Mouse (Mus musculus): ENCODE results near the gene Myh7. TPM values are rescaled to one million over a fixed set of nuclear protein-coding genes. Genes with fewer than 3 reads are reported as not detected.

Myh7 gene
- polyA plus RNA-seq, 1 experiment from 2014 or later: 4.9 TPM

DNA sequence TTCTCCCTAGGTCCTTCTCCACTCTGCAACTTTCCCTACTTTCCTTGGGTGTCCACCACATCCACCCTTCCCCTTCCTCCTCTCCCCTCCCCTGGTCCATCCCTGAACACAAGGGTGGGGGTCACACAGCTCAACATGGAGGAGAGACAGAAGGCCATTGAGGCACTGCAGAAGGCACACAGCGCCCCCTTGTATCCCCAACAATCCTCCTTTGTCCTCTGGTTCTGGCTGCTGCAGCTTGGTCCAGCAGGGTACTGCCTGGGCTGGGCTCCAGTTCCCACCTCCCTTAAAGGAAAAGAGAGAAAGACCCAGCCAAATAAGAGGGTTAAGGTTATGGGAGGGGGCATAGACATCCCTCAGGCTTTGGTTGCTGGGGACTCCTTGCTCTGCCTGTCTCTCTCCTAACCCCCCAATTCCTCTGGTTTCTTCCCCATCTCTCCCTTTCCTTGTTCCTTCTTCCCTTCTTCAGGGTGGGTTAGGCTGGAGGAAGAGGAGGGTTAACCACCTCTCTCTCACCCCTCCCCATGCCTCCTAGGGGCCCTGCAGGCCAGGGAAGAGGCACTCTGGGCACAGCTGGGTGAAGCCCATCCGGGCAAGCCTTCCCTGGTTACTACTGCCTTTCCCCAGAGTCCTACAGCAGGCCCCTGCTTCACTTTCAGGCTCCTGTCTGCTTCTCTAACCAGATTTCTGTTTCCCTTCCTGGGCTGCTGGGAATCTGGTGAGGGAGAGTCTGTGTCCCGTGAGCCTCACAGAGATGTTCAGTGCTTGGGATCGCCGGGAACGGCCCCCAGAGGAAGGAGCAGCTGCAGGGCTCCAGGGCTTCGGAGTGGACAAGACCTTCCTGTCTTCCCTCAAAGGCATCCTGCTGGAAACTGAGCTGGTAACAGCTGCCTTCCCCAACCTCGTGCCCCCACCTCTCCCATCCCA, 58.3 kb downstream of the Myh7 start, which contains the start of gene Cmtm5:
Gene Cmtm5 (plus strand): TSS at position 358 of the 927 bp plus-strand sequence.
- ATAC-seq (ENCODE audit: low FRiP score): 0 out of 2 replicates have a peak, but pooled peaks have one; percentile 24
- peak within 1 kb of the TSS; percentile 15; the same call in 1 of the 2 replicates for H3K4me2 ChIP-seq (replicated peaks)

DNA sequence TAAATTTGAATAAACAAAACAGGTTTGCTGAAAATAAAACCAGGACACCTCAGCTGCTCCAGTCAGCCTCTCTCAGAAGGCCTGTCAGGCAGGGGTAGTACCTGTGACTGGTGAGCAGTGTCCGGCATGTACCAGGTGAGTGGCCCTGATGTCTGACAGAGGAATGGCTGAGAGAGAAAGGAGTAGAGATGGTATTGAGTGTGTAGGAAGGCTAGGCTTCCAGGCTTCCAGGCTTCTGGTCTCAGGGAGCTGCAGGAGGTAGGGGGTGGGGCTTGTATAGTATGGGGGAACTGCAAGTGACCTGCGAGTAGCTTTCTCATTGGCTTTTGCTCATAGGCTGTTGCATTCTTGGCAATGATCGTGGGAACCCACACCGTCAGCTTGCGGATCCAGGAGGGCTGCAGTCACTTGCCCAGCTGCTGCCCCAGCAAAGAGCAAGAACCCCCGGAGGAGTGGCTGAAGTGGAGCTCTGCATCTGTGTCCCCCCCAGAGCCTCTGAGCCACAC, 61.7 kb downstream of the Myh7 start, which contains the start of gene Il25:
Gene Il25 (plus strand): TSS at position 51 of the 506 bp plus-strand sequence.
- H3K9ac ChIP-seq: no peak within 1 kb of the TSS
- H3K4me2 ChIP-seq (replicated peaks): no peak within 1 kb of the TSS
- peak; percentile 14; the same call in 1 of the 2 replicates for ATAC-seq (ENCODE audit: low FRiP score)
- no peaks in the 10 kb centered on the region for H3K36me3 ChIP-seq
- H3K4me1 ChIP-seq: peaks cover 25% of the 10 kb centered on the region
- WGBS: 25% methylated on average over 6 of the region's 6 CpGs
- H3K27ac ChIP-seq: no peak within 1 kb of the TSS
- no peaks in the 10 kb centered on the region for H3K9me3 ChIP-seq (replicated peaks)
- no peaks in the 10 kb centered on the region; the same call in 1 of the 2 replicates for H3K27me3 ChIP-seq
- no peak within 1 kb of the TSS for H3K4me3 ChIP-seq

More for the DNA sequence above, 58.3 kb downstream of the Myh7 start, which contains the start of gene Cmtm5:
- H3K27me3 ChIP-seq: no peaks in the 10 kb centered on the region; the same call in 1 of the 2 replicates
- H3K4me1 ChIP-seq: peaks cover 19% of the 10 kb centered on the region
- H3K9ac ChIP-seq: peak within 1 kb of the TSS; percentile 28; the same call in 1 of the 2 replicates
- H3K36me3 ChIP-seq: no peaks in the 10 kb centered on the region
- WGBS: 25% methylated on average over 8 of the region's 8 CpGs
- H3K27ac ChIP-seq: peak within 1 kb of the TSS; percentile 58
- H3K9me3 ChIP-seq (replicated peaks): no peaks in the 10 kb centered on the region
- no peak within 1 kb of the TSS for H3K4me3 ChIP-seq

GRCm38 (mm10) chr14:54930431-54930830, 64.0 kb downstream of the Myh7 start:
- Histone ChIP-seq H3K27me3 (no peaks in the 10 kb centered on the region; the same call in 1 of the 2 replicates), H3K4me1 (peaks cover 33% of the 10 kb centered on the region), H3K9me3 (replicated peaks) (no peaks in the 10 kb centered on the region), H3K27ac (no peak overlapping the region), H3K4me2 (replicated peaks) (no peak overlapping the region), H3K36me3 (no peaks in the 10 kb centered on the region), H3K9ac (no peak overlapping the region), H3K4me3 (no peak overlapping the region)
- WGBS: 19% methylated on average over 2 of the region's 2 CpGs
- no peak for ATAC-seq (ENCODE audit: low FRiP score)

- Histone ChIP-seq H3K27ac (no peak overlapping the region), H3K27me3 (no peaks in the 10 kb centered on the region; the same call in 1 of the 2 replicates), H3K36me3 (no peaks in the 10 kb centered on the region), H3K9ac (no peak overlapping the region), H3K4me3 (no peak overlapping the region), H3K4me2 (replicated peaks) (no peak overlapping the region), H3K4me1 (peaks cover 39% of the 10 kb centered on the region), H3K9me3 (replicated peaks) (no peaks in the 10 kb centered on the region)
- no peak for ATAC-seq (ENCODE audit: low FRiP score)
- 75% methylated on average over 5 of the region's 5 CpGs for WGBS
These were observed 64.6 kb downstream of the Myh7 start for GRCm38 (mm10) chr14:54929801-54930200.

- H3K9me3 ChIP-seq (replicated peaks): no peaks in the 10 kb centered on the region
- peaks cover 1% of the 10 kb centered on the region for H3K36me3 ChIP-seq
- no peaks in the 10 kb centered on the region; the same call in 1 of the 2 replicates for H3K27me3 ChIP-seq
- H3K27ac ChIP-seq: peak overlapping the region; percentile 95
- ATAC-seq (ENCODE audit: low FRiP score): no peak
- peak overlapping the region; percentile 78 for H3K9ac ChIP-seq
- 15% methylated on average over 7 of the region's 7 CpGs for WGBS
- H3K4me2 ChIP-seq (replicated peaks): peak overlapping the region; percentile 91
- H3K4me3 ChIP-seq: peak overlapping the region; percentile 55
- H3K4me1 ChIP-seq: peaks cover 45% of the 10 kb centered on the region
These were observed 67.1 kb downstream of the Myh7 start for GRCm38 (mm10) chr14:54927296-54927695.

GRCm38 (mm10) chr14:54926401-54927158, 67.8 kb downstream of the Myh7 start:
- peak overlapping the region; percentile 91 for H3K4me2 ChIP-seq (replicated peaks)
- H3K4me3 ChIP-seq: peak overlapping the region; percentile 55
- H3K36me3 ChIP-seq: peaks cover 8% of the 10 kb centered on the region
- H3K27ac ChIP-seq: peak overlapping the region; percentile 95
- ATAC-seq (ENCODE audit: low FRiP score): peak; percentile 72
- peaks cover 45% of the 10 kb centered on the region for H3K4me1 ChIP-seq
- under 1% methylated on average over 39 of the region's 58 CpGs for WGBS
- H3K9ac ChIP-seq: peak overlapping the region; percentile 78
- H3K9me3 ChIP-seq (replicated peaks): peaks cover 6% of the 10 kb centered on the region
- H3K27me3 ChIP-seq: no peaks in the 10 kb centered on the region; the same call in 1 of the 2 replicates

- H3K4me2 ChIP-seq (replicated peaks): peak within 1 kb of the TSS; percentile 91
- no peaks in the 10 kb centered on the region; the same call in 1 of the 2 replicates for H3K27me3 ChIP-seq
- peaks cover 16% of the 10 kb centered on the region for H3K9me3 ChIP-seq (replicated peaks)
- H3K36me3 ChIP-seq: peaks cover 17% of the 10 kb centered on the region
- ATAC-seq (ENCODE audit: low FRiP score): peak; percentile 51
- 1% methylated on average over 57 of the region's 57 CpGs for WGBS
- peak within 1 kb of the TSS; percentile 78 for H3K9ac ChIP-seq
- peak within 1 kb of the TSS; percentile 55 for H3K4me3 ChIP-seq
- peak within 1 kb of the TSS; percentile 95 for H3K27ac ChIP-seq
- H3K4me1 ChIP-seq: peaks cover 45% of the 10 kb centered on the region
These were observed 68.8 kb downstream of the Myh7 start, which contains the start of gene Efs for GRCm38 (mm10) chr14:54925349-54926342. TSS of gene Efs (minus strand) at chr14:54926126.

DNA sequence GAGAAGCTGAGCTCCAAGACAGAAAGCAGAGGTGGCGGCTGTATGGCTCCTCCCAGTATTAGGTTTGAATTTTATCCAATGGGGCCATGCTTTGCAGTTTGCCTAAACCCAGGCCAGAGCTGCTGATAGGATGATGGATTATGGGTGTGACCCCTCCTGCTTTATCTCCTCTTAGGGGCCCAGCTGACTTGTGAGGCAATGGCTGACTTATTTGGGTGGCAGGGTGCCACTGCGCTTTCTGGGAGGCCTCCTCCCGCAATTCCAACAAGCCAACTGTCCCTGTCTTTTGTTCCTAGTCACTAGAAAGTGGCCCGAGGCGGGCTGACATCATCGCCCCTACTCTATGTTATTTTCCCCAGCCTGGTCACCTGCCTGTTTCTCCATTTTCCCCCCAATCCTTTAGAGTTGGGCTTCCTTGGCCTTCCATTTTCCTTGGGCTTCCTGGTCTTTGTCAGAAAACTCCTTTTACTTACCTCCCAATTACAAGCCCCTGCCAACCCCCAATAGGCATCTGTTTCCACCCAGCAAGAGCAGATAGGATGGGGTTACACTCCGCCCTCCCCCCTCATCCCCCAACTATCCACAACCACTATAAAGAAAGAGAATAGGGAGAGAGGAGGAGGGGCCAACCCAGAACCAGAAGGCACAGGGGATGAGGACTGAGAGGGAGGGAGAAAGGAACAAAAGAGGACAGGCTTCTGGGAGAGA, 69.6 kb downstream of the Myh7 start:
- H3K27me3 ChIP-seq: no peaks in the 10 kb centered on the region; the same call in 1 of the 2 replicates
- H3K9me3 ChIP-seq (replicated peaks): peaks cover 16% of the 10 kb centered on the region
- peaks cover 26% of the 10 kb centered on the region for H3K36me3 ChIP-seq
- peaks cover 39% of the 10 kb centered on the region for H3K4me1 ChIP-seq
- peak overlapping the region; percentile 78 for H3K9ac ChIP-seq
- 7% methylated on average over 7 of the region's 7 CpGs for WGBS
- peak overlapping the region; percentile 95 for H3K27ac ChIP-seq
- peak overlapping the region; percentile 91 for H3K4me2 ChIP-seq (replicated peaks)
- peak overlapping the region; percentile 55 for H3K4me3 ChIP-seq
- peak; percentile 55 for ATAC-seq (ENCODE audit: low FRiP score)
